Mouse (Mus musculus) erythroblast, embryonic 14.5 days (primary cell): Measurements from ENCODE around the gene Gna15. TPM values are rescaled to one million over a fixed set of nuclear protein-coding genes. Genes with fewer than 3 reads are reported as not detected.
A peak's percentile ranks its signal among the peaks of the same experiment; 100 is the strongest.

Experiments used
- H3K27me3 ChIP-seq: 2 replicates; pipeline ENCODE4 v1.6.1; 2012; ENCODE audit warnings: inconsistent platforms; ENCODE audit not compliant: control insufficient read depth
- H3K36me3 ChIP-seq: 2 replicates; pipeline ENCODE4 v1.6.1; 2012; ENCODE audit warnings: mild to moderate bottlenecking, inconsistent platforms; ENCODE audit not compliant: control insufficient read depth
- H3K4me1 ChIP-seq: 2 replicates; pipeline ENCODE4 v1.6.1; 2012; ENCODE audit warnings: inconsistent platforms; ENCODE audit not compliant: control insufficient read depth
- H3K4me3 ChIP-seq: replicated peaks from 2 replicates; pipeline ENCODE3; 2012; ENCODE audit warnings: moderate library complexity, mild to moderate bottlenecking, inconsistent platforms
- H3K9me3 ChIP-seq: 2 replicates; pipeline ENCODE4 v1.6.1; 2012; ENCODE audit warnings: low read length, inconsistent platforms, mixed read lengths; ENCODE audit not compliant: control insufficient read depth
- GATA1 ChIP-seq: IDR thresholded peaks from 2 replicates; pipeline ENCODE4 v1.6.1; 2012; ENCODE audit warnings: low read length, inconsistent platforms, mixed read lengths
- TAL1 ChIP-seq: IDR thresholded peaks from 3 replicates; pipeline ENCODE4 v1.6.1; 2012; ENCODE audit warnings: low read length, inconsistent platforms, mixed read lengths
- polyA plus RNA-seq: library from polyadenylated mRNA; stranded (reverse); fragments of >175 nt; gene quantifications from 2 replicates; pipeline ENCODE4 v1.2.3, GENCODE M21; 2012

Gna15 gene
- polyA plus RNA-seq, 1 experiment, result 0.14 TPM

GRCm38 (mm10) chr10:81545161-81545747, 21.2 kb upstream of the Gna15 start, which contains the start of gene Gna11:
Gna11 (minus strand) TSS chr10:81545190.
- Histone ChIP-seq H3K9me3 (no peaks in the 10 kb centered on the region), H3K4me3 (peak within 1 kb of the TSS; percentile 70), H3K4me1 (peaks cover 69% of the 10 kb centered on the region), H3K27me3 (no peaks in the 10 kb centered on the region), H3K36me3 (peaks cover 28% of the 10 kb centered on the region)
- TF ChIP-seq TAL1 (no peak), GATA1 (no peak)

- H3K27me3 ChIP-seq, result no peaks in the 10 kb centered on the region
- TF ChIP-seq GATA1 (no peak), TAL1 (no peak)
- H3K9me3 ChIP-seq, result no peaks in the 10 kb centered on the region
- H3K4me1 ChIP-seq, result peaks cover 69% of the 10 kb centered on the region
- peaks cover 36% of the 10 kb centered on the region for H3K36me3 ChIP-seq
- peak overlapping the region; percentile 70 for H3K4me3 ChIP-seq
Observed at GRCm38 (mm10) chr10:81544296-81545160, 20.5 kb upstream of the Gna15 start.

GRCm38 (mm10) chr10:81543633-81544032, 19.6 kb upstream of the Gna15 start:
- peaks cover 45% of the 10 kb centered on the region for H3K36me3 ChIP-seq
- H3K9me3 ChIP-seq, result no peaks in the 10 kb centered on the region
- H3K27me3 ChIP-seq, result no peaks in the 10 kb centered on the region
- peaks cover 72% of the 10 kb centered on the region for H3K4me1 ChIP-seq
- H3K4me3 ChIP-seq, result peak overlapping the region; percentile 70
- TF ChIP-seq TAL1, result no peak
- no peak for TF ChIP-seq GATA1

- H3K4me1 ChIP-seq, result peaks cover 73% of the 10 kb centered on the region
- no peak for TF ChIP-seq TAL1
- TF ChIP-seq GATA1, result no peak
- H3K36me3 ChIP-seq, result peaks cover 51% of the 10 kb centered on the region
- H3K27me3 ChIP-seq, result no peaks in the 10 kb centered on the region
- H3K4me3 ChIP-seq, result peak overlapping the region; percentile 70
- no peaks in the 10 kb centered on the region for H3K9me3 ChIP-seq
Observed at GRCm38 (mm10) chr10:81542727-81543460, 18.9 kb upstream of the Gna15 start.

- Histone ChIP-seq H3K4me1 (peaks cover 71% of the 10 kb centered on the region), H3K27me3 (no peaks in the 10 kb centered on the region), H3K9me3 (no peaks in the 10 kb centered on the region), H3K4me3 (no peak overlapping the region), H3K36me3 (peaks cover 60% of the 10 kb centered on the region)
- no peak for TF ChIP-seq TAL1
Observed at GRCm38 (mm10) chr10:81541803-81542202, 17.8 kb upstream of the Gna15 start.

GRCm38 (mm10) chr10:81541363-81541762, 17.3 kb upstream of the Gna15 start:
- no peaks in the 10 kb centered on the region for H3K9me3 ChIP-seq
- H3K4me3 ChIP-seq, result no peak overlapping the region
- H3K27me3 ChIP-seq, result no peaks in the 10 kb centered on the region
- peaks cover 60% of the 10 kb centered on the region for H3K36me3 ChIP-seq
- H3K4me1 ChIP-seq, result peaks cover 66% of the 10 kb centered on the region
- TF ChIP-seq GATA1 (no peak), TAL1 (no peak)

GRCm38 (mm10) chr10:81538321-81539048, 14.5 kb upstream of the Gna15 start:
- H3K9me3 ChIP-seq, result no peaks in the 10 kb centered on the region
- no peaks in the 10 kb centered on the region for H3K27me3 ChIP-seq
- H3K36me3 ChIP-seq, result peaks cover 88% of the 10 kb centered on the region
- H3K4me3 ChIP-seq, result no peak overlapping the region
- peaks cover 55% of the 10 kb centered on the region for H3K4me1 ChIP-seq
- no peak for TF ChIP-seq TAL1
- no peak for TF ChIP-seq GATA1

GRCm38 (mm10) chr10:81537429-81537828, 13.4 kb upstream of the Gna15 start:
- TF ChIP-seq GATA1 (no peak), TAL1 (no peak)
- Histone ChIP-seq H3K9me3 (no peaks in the 10 kb centered on the region), H3K36me3 (peaks cover 88% of the 10 kb centered on the region), H3K4me1 (peaks cover 44% of the 10 kb centered on the region), H3K4me3 (no peak overlapping the region), H3K27me3 (no peaks in the 10 kb centered on the region)

GRCm38 (mm10) chr10:81536734-81537133, 12.7 kb upstream of the Gna15 start:
- H3K4me1 ChIP-seq, result peaks cover 37% of the 10 kb centered on the region

More at GRCm38 (mm10) chr10:81536734-81537133, 12.7 kb upstream of the Gna15 start:
- no peaks in the 10 kb centered on the region for H3K27me3 ChIP-seq
- TF ChIP-seq TAL1, result no peak
- TF ChIP-seq GATA1, result no peak
- no peak overlapping the region for H3K4me3 ChIP-seq
- H3K36me3 ChIP-seq, result peaks cover 88% of the 10 kb centered on the region
- H3K9me3 ChIP-seq, result no peaks in the 10 kb centered on the region
